Mouse (Mus musculus) midbrain, embryonic 15.5 days (tissue): ENCODE measurements around the gene Olfr536. TPM values are rescaled to one million over a fixed set of nuclear protein-coding genes. Genes with fewer than 3 reads are reported as not detected.
"Not testable (repeated sequence)": the region's sequence is repeated elsewhere in the genome, so short reads cannot be mapped to it uniquely, and the experiment has no call there.

ENCODE experiments used
- ATAC-seq: fragments of 200-750 bp; cut with Nextera tagmentation; replicated peaks from 2 replicates; pipeline ENCODE4 v1.8.0; 2017; ENCODE audit warnings: moderate TSS enrichment
- H3K27ac ChIP-seq: fragments of 300-500 bp; sonication (generic); 2 replicates; pipeline ENCODE4 v1.5.1; 2015; ENCODE audit warnings: mild to moderate bottlenecking, inconsistent platforms
- H3K27me3 ChIP-seq: fragments of 300-500 bp; sonication (generic); replicated peaks from 2 replicates; pipeline ENCODE4 v1.6.1; 2015; ENCODE audit warnings: inconsistent platforms
- H3K36me3 ChIP-seq: fragments of 300-500 bp; sonication (generic); replicated peaks from 2 replicates; pipeline ENCODE4 v1.6.1; 2015; ENCODE audit warnings: inconsistent platforms
- H3K4me1 ChIP-seq: fragments of 300-500 bp; sonication (generic); 2 replicates; pipeline ENCODE4 v1.6.1; 2015; ENCODE audit warnings: inconsistent platforms
- H3K4me2 ChIP-seq: fragments of 300-500 bp; sonication (generic); 2 replicates; pipeline ENCODE4 v1.6.1; 2015; ENCODE audit warnings: inconsistent platforms, mild to moderate bottlenecking, moderate library complexity
- H3K4me3 ChIP-seq: fragments of 300-500 bp; sonication (generic); 2 replicates; pipeline ENCODE4 v1.5.1; 2015; ENCODE audit warnings: mild to moderate bottlenecking, inconsistent platforms
- H3K9ac ChIP-seq: fragments of 300-500 bp; sonication (generic); 2 replicates; pipeline ENCODE4 v1.6.1; 2015; ENCODE audit warnings: mild to moderate bottlenecking, inconsistent platforms
- H3K9me3 ChIP-seq: fragments of 300-500 bp; sonication (generic); 2 replicates; pipeline ENCODE4 v1.6.1; 2016; ENCODE audit warnings: inconsistent platforms
- WGBS: fragments of 180-500 bp; shearing (Covaris S2); methylation state at CpG from one replicate; pipeline ENCODE4 v1.1.7; 2015; ENCODE audit warnings: mixed read lengths; 5-methylcytosine and 5-hydroxymethylcytosine counted together
- polyA plus RNA-seq: library from polyadenylated mRNA; unstranded; fragments of >200 nt; fragmentation: Nextera tagmentation; extraction: Ambion mirVana; gene quantifications from 2 replicates; pipeline ENCODE4 v1.2.1, GENCODE M21; 2015

Gene Olfr536
- polyA plus RNA-seq = not detected in 2 replicates

- ATAC-seq, H3K4me1 ChIP-seq, H3K4me3 ChIP-seq, H3K9ac ChIP-seq, H3K27me3 ChIP-seq, H3K36me3 ChIP-seq, H3K4me2 ChIP-seq, H3K9me3 ChIP-seq, H3K27ac ChIP-seq: not testable (repeated sequence)
- 81% methylated on average over 1 of the region's 2 CpGs for WGBS
Observed at GRCm38 (mm10) chr7:140507346-140508021, at the start of gene Olfr536. Gene Olfr536 (minus strand): TSS chr7:140507396.

GRCm38 (mm10) chr7:140539746-140540145 lies 32.5 kb upstream of the Olfr536 start:
- Histone ChIP-seq H3K9me3 (no peaks in the 10 kb centered on the region), H3K4me2 (no peak overlapping the region), H3K4me1 (no peaks in the 10 kb centered on the region), H3K4me3 (no peak overlapping the region), H3K9ac (no peak overlapping the region), H3K27me3 (no peaks in the 10 kb centered on the region), H3K36me3 (no peaks in the 10 kb centered on the region), H3K27ac (no peak overlapping the region)
- 80% methylated on average over 2 of the region's 2 CpGs for WGBS
- no peak for ATAC-seq

GRCm38 (mm10) chr7:140494702-140495101 lies 12.5 kb downstream of the Olfr536 start:
- Histone ChIP-seq H3K27ac (no peak overlapping the region), H3K36me3 (no peaks in the 10 kb centered on the region), H3K9ac (no peak overlapping the region), H3K4me1 (no peaks in the 10 kb centered on the region), H3K9me3 (no peaks in the 10 kb centered on the region), H3K4me3 (no peak overlapping the region), H3K27me3 (no peaks in the 10 kb centered on the region), H3K4me2 (no peak overlapping the region)
- no peak for ATAC-seq

- Histone ChIP-seq H3K36me3 (no peaks in the 10 kb centered on the region), H3K27ac (no peak overlapping the region), H3K4me2 (no peak overlapping the region), H3K4me1 (no peaks in the 10 kb centered on the region), H3K27me3 (no peaks in the 10 kb centered on the region), H3K9ac (no peak overlapping the region), H3K9me3 (no peaks in the 10 kb centered on the region), H3K4me3 (no peak overlapping the region)
- 39% methylated on average over 2 of the region's 2 CpGs for WGBS
- ATAC-seq = no peak
Observed at GRCm38 (mm10) chr7:140494231-140494630, 13.0 kb downstream of the Olfr536 start.

- Histone ChIP-seq H3K4me3 (no peak overlapping the region), H3K27ac (no peak overlapping the region), H3K27me3 (no peaks in the 10 kb centered on the region), H3K36me3 (no peaks in the 10 kb centered on the region), H3K4me2 (no peak overlapping the region), H3K4me1 (no peaks in the 10 kb centered on the region), H3K9me3 (no peaks in the 10 kb centered on the region), H3K9ac (no peak overlapping the region)
- 81% methylated on average over 1 of the region's 1 CpGs for WGBS
- ATAC-seq = no peak
Observed at GRCm38 (mm10) chr7:140488981-140489380, 18.2 kb downstream of the Olfr536 start.

- WGBS = 76% methylated on average over 1 of the region's 1 CpGs
Observed at GRCm38 (mm10) chr7:140483916-140484315, 23.3 kb downstream of the Olfr536 start, which contains the start of gene Olfr535. Gene Olfr535 (plus strand): TSS chr7:140484216.

GRCm38 (mm10) chr7:140478733-140479132 lies 28.5 kb downstream of the Olfr536 start:
- H3K4me1 ChIP-seq = no peaks in the 10 kb centered on the region
- H3K4me2 ChIP-seq = no peak overlapping the region
- no peaks in the 10 kb centered on the region for H3K27me3 ChIP-seq
- H3K4me3 ChIP-seq = no peak overlapping the region
- no peaks in the 10 kb centered on the region for H3K36me3 ChIP-seq
- ATAC-seq = no peak
- H3K9me3 ChIP-seq = no peaks in the 10 kb centered on the region
- H3K9ac ChIP-seq = no peak overlapping the region
- WGBS = 90% methylated on average over 1 of the region's 1 CpGs
- H3K27ac ChIP-seq = no peak overlapping the region

More at GRCm38 (mm10) chr7:140483916-140484315, 23.3 kb downstream of the Olfr536 start, which contains the start of gene Olfr535:
- H3K4me3 ChIP-seq = no peak within 1 kb of the TSS
- H3K9me3 ChIP-seq = no peaks in the 10 kb centered on the region
- no peaks in the 10 kb centered on the region for H3K36me3 ChIP-seq
- H3K4me2 ChIP-seq = no peak within 1 kb of the TSS
- no peak within 1 kb of the TSS for H3K27ac ChIP-seq
- H3K9ac ChIP-seq = no peak within 1 kb of the TSS
- no peaks in the 10 kb centered on the region for H3K27me3 ChIP-seq
- no peak for ATAC-seq
- H3K4me1 ChIP-seq = no peaks in the 10 kb centered on the region

- 76% methylated on average over 1 of the region's 1 CpGs for WGBS
Observed at GRCm38 (mm10) chr7:140477886-140478285, 29.3 kb downstream of the Olfr536 start.

GRCm38 (mm10) chr7:140463070-140463469 lies 44.1 kb downstream of the Olfr536 start, which contains the start of gene Olfr533:
Gene Olfr533 (plus strand): TSS chr7:140463370.
- not testable (repeated sequence) for H3K4me3 ChIP-seq, H3K27ac ChIP-seq, H3K27me3 ChIP-seq, H3K9ac ChIP-seq, H3K4me1 ChIP-seq, H3K9me3 ChIP-seq, H3K4me2 ChIP-seq, ATAC-seq, H3K36me3 ChIP-seq
- WGBS = 80% methylated on average over 1 of the region's 1 CpGs

More at GRCm38 (mm10) chr7:140477886-140478285, 29.3 kb downstream of the Olfr536 start:
- H3K9ac ChIP-seq = no peak overlapping the region
- H3K4me3 ChIP-seq = no peak overlapping the region
- no peak overlapping the region for H3K27ac ChIP-seq
- H3K4me2 ChIP-seq = no peak overlapping the region
- no peaks in the 10 kb centered on the region for H3K4me1 ChIP-seq
- no peaks in the 10 kb centered on the region for H3K36me3 ChIP-seq
- H3K9me3 ChIP-seq = no peaks in the 10 kb centered on the region
- no peaks in the 10 kb centered on the region for H3K27me3 ChIP-seq
- no peak for ATAC-seq

Other genes with a start within 250 kb of the Olfr536 start
- gene Olfr525, start 186.5 kb downstream of the Olfr536 start, polyA plus RNA-seq = not detected in 2 replicates
- gene Olfr527, start 173.4 kb downstream of the Olfr536 start, polyA plus RNA-seq = not detected in 2 replicates
- gene Olfr60, start 145.7 kb downstream of the Olfr536 start, polyA plus RNA-seq = not detected in 2 replicates
- gene Olfr530, start 131.1 kb downstream of the Olfr536 start, polyA plus RNA-seq = not detected in 2 replicates
- gene Olfr531, start 104.5 kb downstream of the Olfr536 start, polyA plus RNA-seq = not detected in 2 replicates
- not detected in 2 replicates for gene Olfr532, start 85.8 kb downstream of the Olfr536 start, polyA plus RNA-seq
- not detected in 2 replicates for gene Olfr533, start 44.0 kb downstream of the Olfr536 start, polyA plus RNA-seq
- not detected in 2 replicates for gene Olfr535, start 23.2 kb downstream of the Olfr536 start, polyA plus RNA-seq
- not detected in 2 replicates for gene Olfr538, start 60.5 kb upstream of the Olfr536 start, polyA plus RNA-seq
- gene Olfr46, start 93.9 kb upstream of the Olfr536 start, polyA plus RNA-seq = 0.03 and 0.04 TPM in 2 replicates
- not detected in 2 replicates for gene Olfr61, start 121.6 kb upstream of the Olfr536 start, polyA plus RNA-seq
- not detected in 2 replicates for gene Olfr53, start 139.1 kb upstream of the Olfr536 start, polyA plus RNA-seq
- gene Olfr539, start 152.5 kb upstream of the Olfr536 start, polyA plus RNA-seq = not detected in 2 replicates
- not detected in 2 replicates for gene Olfr45, start 174.6 kb upstream of the Olfr536 start, polyA plus RNA-seq
- not detected in 2 replicates for gene Olfr541, start 189.9 kb upstream of the Olfr536 start, polyA plus RNA-seq